Mouse (Mus musculus): Measurements from ENCODE around the gene Cox19. TPM values are rescaled to one million over a fixed set of nuclear protein-coding genes. Genes with fewer than 3 reads are reported as not detected.

Cox19 gene
- polyA plus RNA-seq, 2 experiments = 77.8 to 108 TPM

DNA sequence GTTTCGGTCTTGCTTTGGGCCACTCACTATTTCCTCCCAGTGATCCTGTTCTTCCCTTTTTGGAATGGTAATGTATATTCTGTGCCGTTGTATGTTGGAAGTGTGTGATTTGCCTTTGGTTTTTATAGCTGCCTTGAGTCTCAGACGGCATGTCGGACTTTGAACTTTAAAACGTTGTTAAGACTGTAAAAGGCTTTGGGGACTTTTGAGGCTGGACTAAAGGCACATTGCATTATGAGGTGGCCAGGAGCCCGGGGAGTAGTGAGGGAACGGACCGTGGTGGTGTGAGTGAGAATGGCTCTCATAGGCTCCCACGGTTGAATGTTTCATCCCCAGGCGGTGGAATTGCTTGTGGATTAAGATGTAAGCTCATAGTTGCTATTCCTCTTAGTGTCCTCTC, 54.1 kb downstream of the Cox19 start:
- H3K9ac ChIP-seq (ENCODE audit: low read depth, low read length, severe bottlenecking) = no peak overlapping the region
- H3K36me3 ChIP-seq (ENCODE audit: control insufficient read depth, insufficient read depth, low read length) = no peaks in the 10 kb centered on the region
- H3K27ac ChIP-seq (replicated peaks; ENCODE audit: low read depth, low read length) = no peak overlapping the region
- WGBS = 53% methylated on average over 10 of the region's 10 CpGs
- DNase-seq (ENCODE audit: low spot score) (no peak), ATAC-seq (ENCODE audit: low FRiP score, low read depth) (no peak)
- H3K4me1 ChIP-seq (ENCODE audit: control insufficient read depth, insufficient read depth, low read length) = no peaks in the 10 kb centered on the region
- H3K4me2 ChIP-seq (replicated peaks; ENCODE audit: low read depth, low read length, severe bottlenecking) = no peak overlapping the region
- H3K27me3 ChIP-seq (ENCODE audit: control insufficient read depth, insufficient read depth, low read length) = no peaks in the 10 kb centered on the region
- no peak overlapping the region for H3K4me3 ChIP-seq (replicated peaks; ENCODE audit: low read length)
- TF ChIP-seq POLR2A (IDR thresholded peaks at IDR 0.05; ENCODE audit: borderline replicate concordance, extremely low read depth, insufficient read depth, insufficient read length) = no peak
- no peaks in the 10 kb centered on the region for H3K9me3 ChIP-seq (ENCODE audit: control insufficient read depth, low read length)

DNA sequence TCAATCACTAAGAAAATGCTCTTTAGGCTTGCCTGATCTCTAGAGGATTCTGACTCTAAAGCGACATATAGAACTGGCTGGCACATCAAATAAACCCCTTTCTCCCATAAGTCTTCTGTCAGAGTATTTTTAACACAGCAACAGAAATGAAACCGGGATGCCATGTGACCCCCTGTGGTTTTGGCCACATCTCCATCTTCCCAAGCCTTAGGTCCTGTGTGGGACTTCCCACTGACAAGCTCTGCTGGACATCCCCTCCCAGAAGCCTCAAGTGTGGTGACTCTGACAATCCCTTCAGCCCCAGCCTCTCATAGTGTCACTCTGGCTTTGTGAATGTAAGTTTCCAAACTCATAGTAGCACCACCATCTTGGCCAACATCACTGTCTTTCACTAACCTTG, 57.1 kb downstream of the Cox19 start:
- WGBS = 81% methylated on average over 2 of the region's 2 CpGs
- ATAC-seq (ENCODE audit: low FRiP score, low read depth) (no peak), DNase-seq (ENCODE audit: low spot score) (no peak)
- Histone ChIP-seq H3K4me1 (ENCODE audit: control insufficient read depth, insufficient read depth, low read length) (no peaks in the 10 kb centered on the region), H3K27me3 (ENCODE audit: control insufficient read depth, insufficient read depth, low read length) (no peaks in the 10 kb centered on the region), H3K4me2 (replicated peaks; ENCODE audit: low read depth, low read length, severe bottlenecking) (no peak overlapping the region), H3K4me3 (replicated peaks; ENCODE audit: low read length) (no peak overlapping the region), H3K9ac (ENCODE audit: low read depth, low read length, severe bottlenecking) (no peak overlapping the region), H3K36me3 (ENCODE audit: control insufficient read depth, insufficient read depth, low read length) (no peaks in the 10 kb centered on the region), H3K9me3 (ENCODE audit: control insufficient read depth, low read length) (no peaks in the 10 kb centered on the region), H3K27ac (replicated peaks; ENCODE audit: low read depth, low read length) (no peak overlapping the region)
- no peak for TF ChIP-seq POLR2A (IDR thresholded peaks at IDR 0.05; ENCODE audit: borderline replicate concordance, extremely low read depth, insufficient read depth, insufficient read length)

- Histone ChIP-seq H3K4me1 (ENCODE audit: control insufficient read depth, insufficient read depth, low read length) (no peaks in the 10 kb centered on the region), H3K9ac (ENCODE audit: low read depth, low read length, severe bottlenecking) (no peak overlapping the region), H3K27me3 (ENCODE audit: control insufficient read depth, insufficient read depth, low read length) (no peaks in the 10 kb centered on the region), H3K9me3 (ENCODE audit: control insufficient read depth, low read length) (no peaks in the 10 kb centered on the region), H3K36me3 (ENCODE audit: control insufficient read depth, insufficient read depth, low read length) (no peaks in the 10 kb centered on the region), H3K4me3 (replicated peaks; ENCODE audit: low read length) (no peak overlapping the region), H3K4me2 (replicated peaks; ENCODE audit: low read depth, low read length, severe bottlenecking) (no peak overlapping the region), H3K27ac (replicated peaks; ENCODE audit: low read depth, low read length) (no peak overlapping the region)
- DNase-seq (ENCODE audit: low spot score) (no peak), ATAC-seq (ENCODE audit: low FRiP score, low read depth) (no peak)
- WGBS = 67% methylated on average over 6 of the region's 6 CpGs
- no peak for TF ChIP-seq POLR2A (IDR thresholded peaks at IDR 0.05; ENCODE audit: borderline replicate concordance, extremely low read depth, insufficient read depth, insufficient read length)
Measured at GRCm38 (mm10) chr5:139291811-139292560, 59.2 kb downstream of the Cox19 start.

- no peak overlapping the region for H3K4me2 ChIP-seq (replicated peaks; ENCODE audit: low read depth, low read length, severe bottlenecking)
- H3K36me3 ChIP-seq (ENCODE audit: control insufficient read depth, insufficient read depth, low read length) = no peaks in the 10 kb centered on the region
- H3K9me3 ChIP-seq (ENCODE audit: control insufficient read depth, low read length) = no peaks in the 10 kb centered on the region
- no peaks in the 10 kb centered on the region for H3K4me1 ChIP-seq (ENCODE audit: control insufficient read depth, insufficient read depth, low read length)
- WGBS = 86% methylated on average over 12 of the region's 12 CpGs
- H3K27me3 ChIP-seq (ENCODE audit: control insufficient read depth, insufficient read depth, low read length) = no peaks in the 10 kb centered on the region
- DNase-seq (ENCODE audit: low spot score) = no peak
- no peak overlapping the region for H3K4me3 ChIP-seq (replicated peaks; ENCODE audit: low read length)
- no peak for TF ChIP-seq POLR2A (IDR thresholded peaks at IDR 0.05; ENCODE audit: borderline replicate concordance, extremely low read depth, insufficient read depth, insufficient read length)
- no peak overlapping the region for H3K9ac ChIP-seq (ENCODE audit: low read depth, low read length, severe bottlenecking)
- no peak overlapping the region for H3K27ac ChIP-seq (replicated peaks; ENCODE audit: low read depth, low read length)
- ATAC-seq (ENCODE audit: low FRiP score, low read depth) = no peak
Measured at GRCm38 (mm10) chr5:139290467-139291259, 60.6 kb downstream of the Cox19 start.

DNA sequence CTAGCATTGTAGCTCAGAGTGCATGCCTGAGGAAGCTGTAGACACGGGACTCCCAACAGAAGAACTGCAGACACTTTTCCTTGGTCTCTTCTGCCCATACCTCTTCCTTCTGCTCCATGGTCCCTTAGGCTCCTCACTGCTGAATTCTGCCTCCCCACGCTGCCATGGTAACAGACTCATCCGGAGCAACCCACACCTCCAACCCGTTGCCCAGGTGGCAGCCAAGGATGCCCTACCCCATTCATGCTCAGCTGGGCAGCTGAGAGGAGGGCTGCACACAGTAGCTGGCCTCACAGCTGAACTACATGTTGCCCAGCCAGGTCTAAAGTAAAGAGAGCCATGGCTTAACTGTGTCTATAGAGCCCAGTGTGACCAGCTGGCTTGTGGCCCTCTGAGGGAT, 62.6 kb downstream of the Cox19 start:
- H3K4me2 ChIP-seq (replicated peaks; ENCODE audit: low read depth, low read length, severe bottlenecking) = no peak overlapping the region
- no peak overlapping the region for H3K9ac ChIP-seq (ENCODE audit: low read depth, low read length, severe bottlenecking)
- H3K4me1 ChIP-seq (ENCODE audit: control insufficient read depth, insufficient read depth, low read length) = no peaks in the 10 kb centered on the region
- H3K27ac ChIP-seq (replicated peaks; ENCODE audit: low read depth, low read length) = no peak overlapping the region
- no peaks in the 10 kb centered on the region for H3K9me3 ChIP-seq (ENCODE audit: control insufficient read depth, low read length)
- H3K36me3 ChIP-seq (ENCODE audit: control insufficient read depth, insufficient read depth, low read length) = no peaks in the 10 kb centered on the region
- no peak for TF ChIP-seq POLR2A (IDR thresholded peaks at IDR 0.05; ENCODE audit: borderline replicate concordance, extremely low read depth, insufficient read depth, insufficient read length)
- WGBS = 75% methylated on average over 4 of the region's 4 CpGs
- ATAC-seq (ENCODE audit: low FRiP score, low read depth) (no peak), DNase-seq (ENCODE audit: low spot score) (no peak)
- no peak overlapping the region for H3K4me3 ChIP-seq (replicated peaks; ENCODE audit: low read length)
- no peaks in the 10 kb centered on the region for H3K27me3 ChIP-seq (ENCODE audit: control insufficient read depth, insufficient read depth, low read length)

Measured in limb, embryonic 14.5 days (tissue).